Mouse (Mus musculus): Measurements from ENCODE around the gene Notum. TPM values are rescaled to one million over a fixed set of nuclear protein-coding genes. Genes with fewer than 3 reads are reported as not detected.

Notum gene
- total RNA-seq, 2 experiments from 2014 or later: 4.0 to 7.2 TPM

- no peak for DNase-seq (ENCODE audit: extremely low spot score in 1 of 2, low spot score in 2 of 2)
- intact Hi-C loops (cut with DNase I): no loop called here
- no peak for TF ChIP-seq CTCF (IDR thresholded peaks at IDR 0.05)
- peak within 1 kb of the TSS; percentile 61 for H3K4me3 ChIP-seq
- H3K27ac ChIP-seq: peak within 1 kb of the TSS; percentile 92
Measured at GRCm38 (mm10) chr11:120648001-120648476, 12.9 kb downstream of the Notum start, which contains the start of gene Myadml2. Myadml2 (minus strand) TSS chr11:120648158.

GRCm38 (mm10) chr11:120647047-120647830, 13.7 kb downstream of the Notum start:
- no peak for TF ChIP-seq CTCF (IDR thresholded peaks at IDR 0.05)
- H3K27ac ChIP-seq: peak overlapping the region; percentile 92
- intact Hi-C loops (cut with DNase I): no loop called here
- peak overlapping the region; percentile 61 for H3K4me3 ChIP-seq
- DNase-seq (ENCODE audit: extremely low spot score in 1 of 2, low spot score in 2 of 2): no peak

GRCm38 (mm10) chr11:120643601-120643987, 17.4 kb downstream of the Notum start, which contains the start of gene Pycr1:
Pycr1 (minus strand) TSS chr11:120643769.
- no peak for TF ChIP-seq CTCF (IDR thresholded peaks at IDR 0.05)
- peak; percentile 92 for DNase-seq (ENCODE audit: extremely low spot score in 1 of 2, low spot score in 2 of 2)
- no peak within 1 kb of the TSS for H3K27ac ChIP-seq

GRCm38 (mm10) chr11:120642939-120643600, 17.9 kb downstream of the Notum start:
- peak overlapping the region; percentile 60 for H3K4me3 ChIP-seq
- H3K27ac ChIP-seq: no peak overlapping the region
- DNase-seq (ENCODE audit: extremely low spot score in 1 of 2, low spot score in 2 of 2): no peak
- intact Hi-C loops (cut with DNase I): no loop called here
- no peak for TF ChIP-seq CTCF (IDR thresholded peaks at IDR 0.05)

More at GRCm38 (mm10) chr11:120643601-120643987, 17.4 kb downstream of the Notum start, which contains the start of gene Pycr1:
- intact Hi-C loops (cut with DNase I): no loop called here
- peak within 1 kb of the TSS; percentile 60 for H3K4me3 ChIP-seq

GRCm38 (mm10) chr11:120641869-120642268, 19.1 kb downstream of the Notum start:
- DNase-seq (ENCODE audit: extremely low spot score in 1 of 2, low spot score in 2 of 2): no peak
- no peak overlapping the region for H3K4me3 ChIP-seq
- no peak overlapping the region for H3K27ac ChIP-seq
- intact Hi-C loops (cut with DNase I): no loop called here
- TF ChIP-seq CTCF (IDR thresholded peaks at IDR 0.05): no peak

- no peak overlapping the region for H3K27ac ChIP-seq
- DNase-seq (ENCODE audit: extremely low spot score in 1 of 2, low spot score in 2 of 2): no peak
- no peak for TF ChIP-seq CTCF (IDR thresholded peaks at IDR 0.05)
- H3K4me3 ChIP-seq: no peak overlapping the region
- intact Hi-C loops (cut with DNase I): no loop called here
Measured at GRCm38 (mm10) chr11:120641255-120641654, 19.7 kb downstream of the Notum start.

- no peak overlapping the region for H3K4me3 ChIP-seq
- intact Hi-C loops (cut with DNase I): no loop called here
- no peak for DNase-seq (ENCODE audit: extremely low spot score in 1 of 2, low spot score in 2 of 2)
- TF ChIP-seq CTCF (IDR thresholded peaks at IDR 0.05): no peak
- H3K27ac ChIP-seq: no peak overlapping the region
Measured at GRCm38 (mm10) chr11:120634810-120635209, 26.2 kb downstream of the Notum start.

- H3K27ac ChIP-seq: peak within 1 kb of the TSS; percentile 93
- DNase-seq (ENCODE audit: extremely low spot score in 1 of 2, low spot score in 2 of 2): peak; percentile 93 to 94
- H3K4me3 ChIP-seq: peak within 1 kb of the TSS; percentile 96
- no peak for TF ChIP-seq CTCF (IDR thresholded peaks at IDR 0.05)
- intact Hi-C loops (cut with DNase I): no loop called here
Measured at GRCm38 (mm10) chr11:120633520-120634343, 27.2 kb downstream of the Notum start, which contains the start of gene Mafg. Mafg (minus strand) TSS chr11:120633600.

- peak; percentile 54 to 60 for DNase-seq (ENCODE audit: extremely low spot score in 1 of 2, low spot score in 2 of 2)
- TF ChIP-seq CTCF (IDR thresholded peaks at IDR 0.05): no peak; the same call in 1 of the 2 replicates
- intact Hi-C loops (cut with DNase I): no loop called here
Measured at GRCm38 (mm10) chr11:120632559-120633519, 28.1 kb downstream of the Notum start.

GRCm38 (mm10) chr11:120631726-120632448, 29.1 kb downstream of the Notum start:
- peak overlapping the region; percentile 96 for H3K4me3 ChIP-seq
- peak overlapping the region; percentile 93; the same call in 1 of the 2 replicates for H3K27ac ChIP-seq
- intact Hi-C loops (cut with DNase I): no loop called here
- TF ChIP-seq CTCF (IDR thresholded peaks at IDR 0.05): no peak
- no peak for DNase-seq (ENCODE audit: extremely low spot score in 1 of 2, low spot score in 2 of 2)

More at GRCm38 (mm10) chr11:120632559-120633519, 28.1 kb downstream of the Notum start:
- peak overlapping the region; percentile 96 for H3K4me3 ChIP-seq
- peak overlapping the region; percentile 93 for H3K27ac ChIP-seq

Data from left cerebral cortex, adult 2 months (tissue).